Mouse (Mus musculus) embryonic fibroblast, embryonic 13.5 days (primary cell): Measurements from ENCODE around the gene Itga3. TPM values are rescaled to one million over a fixed set of nuclear protein-coding genes. Genes with fewer than 3 reads are reported as not detected.
"Not testable (repeated sequence)": the region's sequence is repeated elsewhere in the genome, so short reads cannot be mapped to it uniquely, and the experiment has no call there.

ENCODE experiments used
- H3K27ac ChIP-seq: 2 replicates; pipeline ENCODE4 v1.5.1; 2012; ENCODE audit warnings: low read length, control low read depth, inconsistent platforms; ENCODE audit not compliant: insufficient read depth
- H3K4me1 ChIP-seq: 2 replicates; pipeline ENCODE4 v1.6.1; 2011; ENCODE audit warnings: low read length; ENCODE audit not compliant: control insufficient read depth, insufficient read depth
- H3K4me3 ChIP-seq: 2 replicates; pipeline ENCODE4 v1.5.1; 2011; ENCODE audit warnings: mild to moderate bottlenecking, control low read depth, low read length; ENCODE audit not compliant: insufficient read depth
- CTCF ChIP-seq: IDR thresholded peaks from 2 replicates; pipeline ENCODE4 v1.5.1; 2011; ENCODE audit warnings: mild to moderate bottlenecking, control low read depth, low read length, moderate library complexity, borderline replicate concordance; ENCODE audit not compliant: insufficient read depth
- POLR2A ChIP-seq: IDR thresholded peaks from 2 replicates; pipeline ENCODE4 v1.6.1; 2011; ENCODE audit warnings: low read depth, mild to moderate bottlenecking, control low read depth, low read length, moderate library complexity
- polyA plus RNA-seq: library from polyadenylated mRNA; stranded (reverse); fragments of >200 nt; gene quantifications from 2 replicates; pipeline ENCODE4 v1.2.4, GENCODE M21; 2011; ENCODE audit warnings: low read depth; ENCODE audit not compliant: missing spikeins, insufficient read length

Gene Itga3
- polyA plus RNA-seq, 1 experiment: 6.9 TPM

- H3K4me3 ChIP-seq: no peak overlapping the region
- TF ChIP-seq POLR2A: no peak
- TF ChIP-seq CTCF: no peak
- H3K4me1 ChIP-seq: peaks cover 4% of the 10 kb centered on the region; the same call in 1 of the 2 replicates
- no peak overlapping the region for H3K27ac ChIP-seq
Observed at GRCm38 (mm10) chr11:95012487-95012886, 64.1 kb downstream of the Itga3 start.

GRCm38 (mm10) chr11:95012075-95012474 lies 64.5 kb downstream of the Itga3 start:
- no peak overlapping the region for H3K4me3 ChIP-seq
- H3K27ac ChIP-seq: no peak overlapping the region
- peaks cover 4% of the 10 kb centered on the region; the same call in 1 of the 2 replicates for H3K4me1 ChIP-seq
- no peak for TF ChIP-seq POLR2A
- no peak for TF ChIP-seq CTCF

GRCm38 (mm10) chr11:95011416-95011815 lies 65.2 kb downstream of the Itga3 start:
- H3K27ac ChIP-seq: no peak overlapping the region
- H3K4me3 ChIP-seq: no peak overlapping the region
- H3K4me1 ChIP-seq: peaks cover 4% of the 10 kb centered on the region; the same call in 1 of the 2 replicates
- TF ChIP-seq POLR2A (no peak), CTCF (no peak)

GRCm38 (mm10) chr11:95010841-95011403 lies 65.7 kb downstream of the Itga3 start:
- peak overlapping the region; percentile 32; the same call in 1 of the 2 replicates for H3K4me3 ChIP-seq
- not testable (repeated sequence) for H3K4me1 ChIP-seq, H3K27ac ChIP-seq

GRCm38 (mm10) chr11:95010141-95010739 lies 66.4 kb downstream of the Itga3 start:
- Histone ChIP-seq H3K27ac (no peak overlapping the region), H3K4me1 (peaks cover 4% of the 10 kb centered on the region; the same call in 1 of the 2 replicates), H3K4me3 (peak overlapping the region; percentile 32)
- TF ChIP-seq CTCF: no peak
- TF ChIP-seq POLR2A: peak; percentile 33; the same call in 1 of the 2 replicates

GRCm38 (mm10) chr11:95009629-95010014 lies 67.0 kb downstream of the Itga3 start, which contains the start of gene Samd14:
TSS of gene Samd14 (plus strand) at chr11:95009879.
- TF ChIP-seq POLR2A (peak; percentile 41), CTCF (no peak)
- Histone ChIP-seq H3K4me3 (peak within 1 kb of the TSS; percentile 32), H3K4me1 (peaks cover 4% of the 10 kb centered on the region; the same call in 1 of the 2 replicates), H3K27ac (peak within 1 kb of the TSS; percentile 49)

- TF ChIP-seq CTCF (no peak), POLR2A (peak; percentile 46)
- H3K4me1 ChIP-seq: peaks cover 4% of the 10 kb centered on the region; the same call in 1 of the 2 replicates
- peak overlapping the region; percentile 32 for H3K4me3 ChIP-seq
- H3K27ac ChIP-seq: peak overlapping the region; percentile 49
Observed at GRCm38 (mm10) chr11:95008661-95009628, 67.7 kb downstream of the Itga3 start.

- Histone ChIP-seq H3K4me3 (no peak overlapping the region), H3K27ac (0 out of 2 replicates have a peak overlapping the region, but pooled peaks have one; percentile 24), H3K4me1 (peaks cover 4% of the 10 kb centered on the region; the same call in 1 of the 2 replicates)
- TF ChIP-seq POLR2A (0 out of 2 replicates have a peak, but pooled peaks have one; percentile 9), CTCF (no peak)
Observed at GRCm38 (mm10) chr11:95007418-95007817, 69.2 kb downstream of the Itga3 start.

- Histone ChIP-seq H3K27ac (peak overlapping the region; percentile 24; the same call in 1 of the 2 replicates), H3K4me1 (peaks cover 4% of the 10 kb centered on the region; the same call in 1 of the 2 replicates)
- TF ChIP-seq CTCF (no peak), POLR2A (peak; percentile 53)
Observed at GRCm38 (mm10) chr11:95006525-95007219, 69.9 kb downstream of the Itga3 start.

More at GRCm38 (mm10) chr11:95006525-95007219, 69.9 kb downstream of the Itga3 start:
- H3K4me3 ChIP-seq: peak overlapping the region; percentile 20; the same call in 1 of the 2 replicates
